Mouse (Mus musculus) myocyte (in vitro differentiated cells): Measurements from ENCODE around the gene Olfr317.

Experiments
- MAX ChIP-seq: IDR thresholded peaks from one replicate; pipeline ENCODE4 v1.6.1; 2011; ENCODE audit warnings: low read depth, mild to moderate bottlenecking, control low read depth
- MYOD1 ChIP-seq, 3 experiments: IDR thresholded peaks; one replicate each; pipeline ENCODE4 v1.6.1; 2011; ENCODE audit warnings: control low read depth in 2 of 3, low read depth in 2 of 3, mild to moderate bottlenecking in 2 of 3, moderate library complexity in 1 of 3; ENCODE audit not compliant: insufficient read length in 2 of 3, control insufficient read depth in 1 of 3
- MYOG ChIP-seq, 3 experiments: IDR thresholded peaks; one replicate each; pipeline ENCODE4 v1.6.1; 2011; ENCODE audit warnings: control low read depth in 2 of 3, low read depth in 2 of 3, mild to moderate bottlenecking in 2 of 3; ENCODE audit not compliant: insufficient read length in 2 of 3, control insufficient read depth in 1 of 3, insufficient read depth in 1 of 3
- POLR2A ChIP-seq: IDR thresholded peaks from one replicate; pipeline ENCODE4 v1.6.1; 2011; ENCODE audit warnings: low read depth, mild to moderate bottlenecking, control low read depth, moderate library complexity; ENCODE audit not compliant: insufficient read length
- POLR2AphosphoS2 ChIP-seq: IDR thresholded peaks from one replicate; pipeline ENCODE4 v1.6.1; 2011; ENCODE audit warnings: low read depth, control low read depth; ENCODE audit not compliant: insufficient read length
- TCF12 ChIP-seq: IDR thresholded peaks from one replicate; pipeline ENCODE4 v1.6.1; 2011; ENCODE audit warnings: mild to moderate bottlenecking, control low read depth; ENCODE audit not compliant: poor library complexity, insufficient read depth, severe bottlenecking
- USF1 ChIP-seq: IDR thresholded peaks from one replicate; pipeline ENCODE4 v1.6.1; 2011; ENCODE audit warnings: low read depth, mild to moderate bottlenecking, control low read depth, moderate library complexity

DNA sequence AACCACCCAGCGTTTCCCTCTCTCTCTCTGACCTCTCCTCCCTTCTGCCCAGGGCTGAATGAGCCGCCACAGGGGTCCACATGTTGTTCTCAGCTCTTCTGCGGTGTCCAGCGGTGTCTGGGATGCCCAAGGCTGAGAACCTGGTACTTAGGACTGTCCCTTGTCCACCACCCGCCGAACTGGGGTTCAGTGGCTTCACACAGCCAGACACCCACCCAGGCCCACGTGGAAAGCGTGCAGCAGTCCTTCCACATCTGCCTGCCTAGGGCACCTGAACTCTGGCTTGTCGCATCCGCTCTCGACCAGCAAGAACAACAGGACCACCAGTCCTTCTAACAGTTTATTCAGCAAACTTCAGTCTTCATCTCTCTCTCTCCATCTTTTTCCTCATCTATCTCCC lies 29.9 kb downstream of the Olfr317 start:
- TF ChIP-seq POLR2A = no peak
- TF ChIP-seq MYOD1 (IDR thresholded peaks at IDR 0.05; ENCODE audit: control insufficient read depth in 1 of 3, insufficient read length in 2 of 3, low read depth in 2 of 3) = no peak
- TF ChIP-seq MYOG (IDR thresholded peaks at IDR 0.05; ENCODE audit: control insufficient read depth in 1 of 3, insufficient read depth in 1 of 3, insufficient read length in 2 of 3, low read depth in 2 of 3) = no peak
- no peak for TF ChIP-seq MAX
- no peak for TF ChIP-seq POLR2AphosphoS2
- TF ChIP-seq USF1 = no peak
- no peak for TF ChIP-seq TCF12
